Mouse (Mus musculus) olfactory bulb, adult 2 months (tissue): ENCODE measurements around the gene Nt5c1a.

ENCODE experiments used
- CTCF ChIP-seq: fragments of 200-500 bp; IDR thresholded peaks from 2 replicates; pipeline ENCODE4 v1.5.1; 2012; ENCODE audit warnings: low read depth, mild to moderate bottlenecking, low read length, moderate library complexity; ENCODE audit not compliant: insufficient read depth
- POLR2A ChIP-seq: fragments of 200-500 bp; IDR thresholded peaks from 2 replicates; pipeline ENCODE4 v1.6.1; 2012; ENCODE audit warnings: mild to moderate bottlenecking, low read depth, low read length, moderate library complexity; ENCODE audit not compliant: insufficient read depth

DNA sequence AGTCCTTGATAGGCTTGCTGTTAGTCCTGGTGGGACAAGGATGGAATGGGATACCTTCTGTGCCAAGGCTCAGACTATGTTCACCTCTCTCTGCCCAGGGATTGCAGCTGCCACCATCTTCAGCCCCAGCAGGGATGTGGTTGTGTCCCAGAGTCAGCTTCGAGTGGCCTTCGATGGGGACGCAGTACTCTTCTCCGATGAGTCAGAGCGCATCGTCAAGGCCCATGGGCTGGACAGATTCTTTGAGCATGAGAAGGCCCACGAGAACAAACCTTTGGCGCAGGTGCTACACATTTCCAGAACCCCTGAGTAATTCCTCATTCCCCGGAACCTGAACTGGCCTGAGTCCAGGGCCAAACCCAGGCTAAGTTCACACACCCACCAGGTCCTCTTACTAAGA is 12.7 kb downstream of the Nt5c1a start:
- TF ChIP-seq POLR2A (no peak), CTCF (no peak)
